Mouse (Mus musculus): ENCODE measurements around the gene Xrra1.

GRCm38 (mm10) chr7:99845533-99846236 is 13.2 kb upstream of the Xrra1 start:
- TF ChIP-seq UBTF (IDR thresholded peaks at IDR 0.05; ENCODE audit: borderline replicate concordance, insufficient read depth, low read depth, low read length) (no peak), EP300 (IDR thresholded peaks at IDR 0.05; ENCODE audit: low read depth in 1 of 2, low read length in 2 of 2) (no peak), MAFK (IDR thresholded peaks at IDR 0.05; ENCODE audit: borderline replicate concordance, low read depth, low read length) (no peak), E2F4 (IDR thresholded peaks at IDR 0.05; ENCODE audit: borderline replicate concordance, low read depth, low read length) (no peak), KAT2A (conservative IDR thresholded peaks at IDR 0.05; ENCODE audit: low read depth, low read length) (no peak), CTCF (IDR thresholded peaks at IDR 0.05 in 2 of 3, conservative IDR thresholded peaks at IDR 0.05 in 1 of 3; ENCODE audit: control insufficient read depth in 1 of 3, insufficient read depth in 1 of 3, low read depth in 2 of 3, low read length in 3 of 3, poor library complexity in 1 of 3, severe bottlenecking in 1 of 3) (no peak), SMC3 (IDR thresholded peaks at IDR 0.05; ENCODE audit: low read depth, low read length) (no peak), MEF2A (IDR thresholded peaks at IDR 0.05; ENCODE audit: extremely low read depth, insufficient replicate concordance, low read depth, low read length, poor library complexity, severe bottlenecking) (no peak), POLR2AphosphoS2 (IDR thresholded peaks at IDR 0.05; ENCODE audit: low read length) (no peak)

All from MEL (cell line).